Mouse (Mus musculus) urinary bladder, adult 18-20 months (tissue): ENCODE results near the gene Fh1.

Experiments used
- DNase-seq, 2 experiments: peaks; one replicate each; pipeline ENCODE4 v3.0.0; 2022; ENCODE audit warnings: low spot score in 2 of 2, mixed read lengths in 2 of 2

The Fh1 gene

GRCm38 (mm10) chr1:175625257-175625879 is at the start of gene Fh1:
TSS of gene Fh1 (minus strand) at chr1:175625635.
- DNase-seq, result peak; percentile 84 to 95

GRCm38 (mm10) chr1:175675116-175675515 is 49.7 kb upstream of the Fh1 start:
- DNase-seq, result no peak

- no peak for DNase-seq
Observed at GRCm38 (mm10) chr1:175673563-175674325, 48.3 kb upstream of the Fh1 start.

- no peak for DNase-seq
Observed at GRCm38 (mm10) chr1:175671626-175672025, 46.2 kb upstream of the Fh1 start.

GRCm38 (mm10) chr1:175670042-175670441 is 44.6 kb upstream of the Fh1 start:
- DNase-seq, result no peak

- no peak for DNase-seq
Observed at GRCm38 (mm10) chr1:175669456-175669855, 44.0 kb upstream of the Fh1 start.

GRCm38 (mm10) chr1:175668666-175669405 is 43.4 kb upstream of the Fh1 start:
- no peak for DNase-seq

- no peak for DNase-seq
Observed at GRCm38 (mm10) chr1:175659900-175660299, 34.5 kb upstream of the Fh1 start.

GRCm38 (mm10) chr1:175648615-175649014 is 23.2 kb upstream of the Fh1 start:
- no peak for DNase-seq

- no peak for DNase-seq
Observed at GRCm38 (mm10) chr1:175646952-175647351, 21.5 kb upstream of the Fh1 start.

GRCm38 (mm10) chr1:175643496-175644265 is 18.2 kb upstream of the Fh1 start:
- DNase-seq, result no peak

- no peak for DNase-seq
Observed at GRCm38 (mm10) chr1:175640435-175641150, 15.2 kb upstream of the Fh1 start.

GRCm38 (mm10) chr1:175639072-175639471 is 13.6 kb upstream of the Fh1 start:
- no peak for DNase-seq

GRCm38 (mm10) chr1:175637677-175638076 is 12.2 kb upstream of the Fh1 start:
- no peak for DNase-seq

GRCm38 (mm10) chr1:175632470-175632869 is 7.0 kb upstream of the Fh1 start:
- no peak for DNase-seq

GRCm38 (mm10) chr1:175631721-175632221 is 6.3 kb upstream of the Fh1 start:
- no peak for DNase-seq

GRCm38 (mm10) chr1:175631080-175631479 is 5.6 kb upstream of the Fh1 start:
- no peak for DNase-seq

GRCm38 (mm10) chr1:175630345-175630744 is 4.9 kb upstream of the Fh1 start:
- no peak for DNase-seq

- DNase-seq, result no peak
Observed at GRCm38 (mm10) chr1:175629248-175629647, 3.8 kb upstream of the Fh1 start.

- no peak for DNase-seq
Observed at GRCm38 (mm10) chr1:175625990-175626692, 706 bp upstream of the Fh1 start.
